Mouse (Mus musculus): ENCODE data around the gene Gfpt2.
"Not testable (repeated sequence)": the region's sequence is repeated elsewhere in the genome, so short reads cannot be mapped to it uniquely, and the experiment has no call there.

The Gfpt2 gene

GRCm38 (mm10) chr11:49793619-49794341 is at the start of gene Gfpt2:
Gfpt2 (plus strand) TSS chr11:49794178.
- DNase-seq, result peak; percentile 52

DNA sequence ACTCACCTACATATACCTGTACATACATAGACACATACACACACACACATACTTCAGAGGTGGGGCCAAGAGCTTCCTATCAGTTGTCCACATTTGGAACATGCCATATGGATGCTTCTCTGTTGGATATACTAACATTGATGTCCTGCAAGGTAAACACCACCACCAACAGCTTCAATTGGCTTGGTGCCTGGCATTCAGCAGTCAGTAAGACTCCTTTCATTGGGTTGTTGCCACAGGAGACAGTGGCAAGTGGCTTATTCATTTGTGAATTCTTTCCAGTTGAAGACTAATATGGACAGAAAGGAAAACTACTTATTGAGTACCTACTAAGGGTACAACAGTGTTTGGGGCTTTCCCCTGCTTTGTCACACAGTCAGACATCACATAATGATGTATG is 49.0 kb upstream of the Gfpt2 start:
- DNase-seq, result no peak

DNA sequence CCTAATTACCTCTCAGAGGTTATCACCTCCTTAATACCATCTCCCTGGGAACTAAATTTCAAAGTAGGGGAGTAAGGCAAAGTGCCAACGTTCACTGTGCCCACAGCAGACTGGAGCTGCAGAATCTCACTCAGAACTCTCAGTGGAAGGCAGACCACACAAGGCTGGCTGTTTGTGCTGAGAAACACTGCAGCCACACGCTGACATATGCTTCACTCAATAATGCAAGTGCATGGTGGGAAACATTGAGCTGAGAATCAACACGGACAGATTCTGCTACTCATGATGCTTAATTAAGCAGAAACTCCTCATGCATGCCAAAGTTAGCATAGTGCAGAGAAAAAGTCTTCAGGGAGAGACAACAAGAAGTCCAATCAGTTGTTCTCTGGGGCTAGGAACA is 48.1 kb upstream of the Gfpt2 start:
- no peak for DNase-seq

DNA sequence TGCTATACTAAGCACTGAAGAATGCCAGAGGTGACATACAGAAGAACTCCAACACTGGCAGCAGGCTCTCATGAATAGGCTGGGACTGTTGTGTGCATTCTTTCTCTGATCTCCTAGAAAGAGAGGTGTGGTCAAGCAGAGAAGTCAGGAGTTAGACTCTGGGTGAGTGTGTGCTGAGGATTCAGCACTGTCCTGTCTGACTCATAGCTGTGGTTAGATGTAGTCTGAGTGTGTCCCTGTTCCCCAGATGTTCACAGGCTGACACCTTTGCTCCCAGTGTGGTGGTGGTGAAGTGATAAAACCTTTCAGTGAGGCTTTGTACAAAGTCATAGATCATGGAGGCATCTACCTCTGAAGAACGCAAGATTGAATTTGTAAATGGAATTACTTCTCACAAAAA is 47.2 kb upstream of the Gfpt2 start:
- DNase-seq, result no peak

DNA sequence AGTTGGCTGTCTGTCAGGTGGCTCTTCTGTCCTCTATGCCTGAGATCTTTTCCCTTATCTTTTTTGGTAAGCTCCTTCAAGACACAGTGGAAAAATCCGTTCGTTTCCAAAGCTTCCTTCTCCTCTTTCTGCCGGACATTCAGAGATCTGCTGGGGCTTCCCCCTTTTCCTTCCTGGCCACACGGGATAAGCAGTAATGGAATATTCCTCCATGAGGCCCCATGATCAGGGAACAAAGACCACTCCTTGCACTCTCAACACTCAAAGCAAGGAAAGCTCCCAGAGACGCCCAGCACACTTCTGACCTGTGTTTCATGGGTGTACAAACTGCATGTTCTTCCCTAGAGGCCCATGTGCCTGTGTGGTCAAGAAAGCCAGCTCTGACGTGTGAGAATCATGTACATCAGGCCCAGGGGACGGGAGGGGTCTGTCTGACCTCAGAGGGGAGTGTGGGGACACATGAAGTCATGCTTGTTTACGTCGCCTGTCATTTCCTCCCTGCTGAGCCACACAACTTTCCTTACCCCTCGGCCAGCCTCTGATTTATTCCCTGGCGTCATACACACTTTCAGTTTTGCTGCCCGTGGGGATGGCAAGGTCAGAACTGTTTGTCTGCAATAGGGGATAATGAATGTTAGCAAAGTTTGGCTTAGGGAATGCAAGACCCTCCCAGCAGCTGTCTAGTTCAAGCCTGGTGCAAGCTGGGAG is 38.9 kb upstream of the Gfpt2 start:
- no peak for DNase-seq

DNA sequence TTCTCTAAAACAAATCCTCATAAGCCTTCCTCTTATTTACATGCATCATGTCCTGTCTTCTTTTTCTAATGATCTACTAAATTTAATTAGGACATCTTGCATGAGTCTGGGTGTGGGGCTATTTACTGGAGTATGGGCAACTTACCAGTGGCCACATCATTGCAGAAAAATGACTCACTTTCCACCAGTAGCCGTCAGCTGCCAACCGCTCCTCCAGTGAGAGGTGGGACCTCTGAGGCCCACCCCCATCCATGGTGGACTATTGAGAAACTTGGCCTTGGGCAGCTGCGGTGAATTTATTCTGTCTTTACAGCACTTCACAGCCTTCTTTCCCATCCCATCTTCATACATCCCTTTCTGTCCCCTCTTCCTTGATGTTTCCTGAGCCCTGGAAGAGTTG is 35.9 kb upstream of the Gfpt2 start:
- DNase-seq, result no peak

DNA sequence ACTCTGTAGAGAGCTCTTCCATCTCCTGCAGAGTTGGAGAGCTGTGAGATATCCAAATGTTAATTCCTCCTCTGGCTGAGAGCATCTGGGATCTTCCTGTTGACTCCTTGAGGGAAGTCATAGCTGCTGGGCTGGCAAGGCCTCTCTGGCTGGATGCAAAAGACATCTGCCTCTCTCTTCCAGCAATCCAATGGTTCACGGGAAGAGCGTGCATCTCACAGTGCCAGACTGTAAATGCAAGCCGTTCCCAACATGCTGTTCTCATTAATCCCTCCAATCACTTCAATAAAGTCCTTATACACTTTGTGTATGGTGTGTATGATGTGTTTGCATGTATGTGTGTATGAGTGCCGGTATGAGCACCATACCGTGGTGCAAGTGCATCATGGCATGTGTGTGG is 32.8 kb upstream of the Gfpt2 start:
- no peak for DNase-seq

GRCm38 (mm10) chr11:49763555-49763954 is 30.4 kb upstream of the Gfpt2 start:
- DNase-seq, result no peak

DNA sequence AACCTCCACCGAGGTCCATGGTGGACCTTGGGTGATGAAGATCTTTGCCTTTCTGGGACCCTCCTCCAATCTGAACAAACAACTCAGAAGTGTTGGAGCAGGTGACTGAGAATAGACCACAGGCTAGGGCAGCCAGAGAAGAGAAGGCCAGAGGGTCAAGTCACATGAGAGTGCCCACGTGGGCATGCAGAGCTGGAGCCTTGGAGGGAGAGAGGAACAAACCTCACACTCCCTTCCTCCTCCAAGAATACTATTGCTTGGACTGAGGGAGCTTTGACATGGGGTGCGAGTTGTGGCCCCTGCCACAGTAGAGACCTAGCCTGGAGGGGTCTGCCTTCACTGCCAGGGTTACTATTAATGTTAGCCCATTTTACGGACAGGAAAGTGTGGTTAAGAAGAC is 30.0 kb upstream of the Gfpt2 start:
- DNase-seq, result no peak

DNA sequence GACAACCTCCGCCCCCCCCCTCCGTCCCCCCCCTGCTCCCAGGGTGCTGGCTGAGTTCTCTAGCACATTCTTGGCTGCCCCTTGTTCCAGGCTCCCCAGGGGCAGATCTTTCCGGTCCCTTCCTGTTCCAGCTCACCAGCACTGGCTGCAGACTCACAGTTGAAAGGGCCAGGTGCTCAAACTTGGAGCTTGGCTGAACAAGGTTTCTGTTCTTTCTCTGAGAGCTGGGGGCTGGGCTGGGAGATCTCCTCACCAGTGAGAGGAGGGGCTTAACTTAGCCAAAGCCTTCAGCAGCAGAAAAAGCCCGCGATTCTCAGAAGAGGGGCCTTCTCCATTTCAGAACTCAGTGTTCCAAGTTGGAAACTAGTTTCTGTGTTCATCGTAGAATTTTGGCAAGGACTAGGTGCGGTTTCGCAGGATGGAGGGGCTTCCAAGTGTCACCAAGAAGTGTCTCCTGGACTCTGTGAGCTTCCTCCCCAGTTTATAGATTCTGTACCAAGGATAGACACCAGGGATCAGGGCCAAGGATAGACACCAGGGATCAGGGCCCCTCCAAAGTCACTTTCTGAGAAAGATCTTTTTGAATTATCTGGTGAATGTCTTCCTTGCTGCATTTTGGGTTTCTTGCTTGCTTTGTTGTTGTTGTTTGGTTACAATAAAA is 29.2 kb upstream of the Gfpt2 start:
- DNase-seq, result peak; percentile 71

GRCm38 (mm10) chr11:49765377-49766136 is 28.4 kb upstream of the Gfpt2 start:
- no peak for DNase-seq

DNA sequence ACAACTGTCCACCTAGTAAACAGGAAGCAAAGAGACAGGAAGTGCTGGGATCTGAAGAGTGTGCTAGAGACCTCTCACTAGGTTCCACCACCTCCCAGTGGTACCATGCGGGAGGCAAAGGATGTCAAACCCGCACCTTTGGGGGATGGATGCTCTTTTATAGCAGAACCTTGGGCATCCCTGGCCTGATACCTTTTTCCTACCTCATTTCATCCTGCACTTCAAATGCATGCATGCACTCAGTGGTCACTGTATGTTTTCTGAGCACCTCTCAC is 27.9 kb upstream of the Gfpt2 start:
- DNase-seq, result no peak

DNA sequence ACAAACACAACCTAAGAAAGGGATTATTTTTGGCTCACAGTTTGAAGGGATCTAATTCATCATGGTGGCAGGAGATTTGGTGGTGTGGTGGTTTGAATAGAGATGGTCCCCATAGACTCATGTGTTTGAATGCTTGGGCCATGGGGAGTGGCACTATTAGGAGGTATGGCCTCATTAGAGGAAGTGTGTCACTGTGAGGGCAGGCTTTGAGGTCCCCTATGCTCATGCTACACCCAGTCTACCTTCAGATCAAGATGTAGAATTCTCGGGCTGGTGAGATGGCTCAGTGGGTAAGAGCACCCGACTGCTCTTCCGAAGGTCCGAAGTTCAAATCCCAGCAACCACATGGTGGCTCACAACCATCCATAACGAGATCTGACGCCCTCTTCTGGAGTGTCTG is 26.5 kb upstream of the Gfpt2 start:
- not testable (repeated sequence) for DNase-seq

GRCm38 (mm10) chr11:49768781-49769180 is 25.2 kb upstream of the Gfpt2 start:
- DNase-seq, result no peak

- DNase-seq, result no peak
Observed at GRCm38 (mm10) chr11:49770676-49771550, 23.1 kb upstream of the Gfpt2 start.

DNA sequence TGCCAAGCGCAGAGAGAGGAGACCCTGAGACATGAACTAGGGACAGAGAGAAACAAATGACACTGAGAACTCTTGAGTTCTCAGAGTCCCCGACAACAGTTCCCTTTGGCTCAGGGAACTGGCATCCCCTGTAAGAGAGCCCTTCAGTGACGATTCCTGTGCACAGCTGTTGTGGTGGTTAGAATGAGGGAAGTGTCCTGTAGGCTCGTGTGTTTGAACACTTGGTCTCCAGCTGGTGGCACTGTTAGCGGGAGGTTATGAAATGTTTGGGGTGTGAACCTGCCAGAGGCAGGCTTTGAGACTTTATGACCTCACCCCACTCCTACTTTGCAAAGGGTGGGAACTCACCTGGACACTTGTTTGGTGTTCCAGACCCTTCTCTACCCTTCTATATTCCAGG is 21.7 kb upstream of the Gfpt2 start:
- peak; percentile 45 for DNase-seq

GRCm38 (mm10) chr11:49774894-49775293 is 19.1 kb upstream of the Gfpt2 start:
- DNase-seq, result no peak

DNA sequence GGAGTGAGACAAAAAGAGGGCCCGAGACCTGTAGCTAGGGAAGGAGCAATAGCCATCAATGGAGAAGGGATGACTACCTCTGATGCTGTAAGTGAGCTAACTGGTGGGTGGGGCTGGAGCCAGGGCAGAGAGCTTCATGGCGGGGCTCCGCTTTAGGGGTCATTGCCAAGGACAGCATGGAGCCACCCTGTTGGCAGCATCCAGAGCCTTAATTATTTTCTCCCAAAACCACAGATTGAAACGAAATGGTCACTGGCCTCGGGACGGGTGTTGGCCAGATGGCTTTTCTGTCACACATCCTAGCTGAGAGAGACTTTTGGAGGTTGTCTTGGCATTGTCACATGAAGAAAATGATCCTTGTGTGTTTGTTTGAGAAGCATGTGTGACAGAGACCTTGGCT is 15.1 kb upstream of the Gfpt2 start:
- no peak for DNase-seq

DNA sequence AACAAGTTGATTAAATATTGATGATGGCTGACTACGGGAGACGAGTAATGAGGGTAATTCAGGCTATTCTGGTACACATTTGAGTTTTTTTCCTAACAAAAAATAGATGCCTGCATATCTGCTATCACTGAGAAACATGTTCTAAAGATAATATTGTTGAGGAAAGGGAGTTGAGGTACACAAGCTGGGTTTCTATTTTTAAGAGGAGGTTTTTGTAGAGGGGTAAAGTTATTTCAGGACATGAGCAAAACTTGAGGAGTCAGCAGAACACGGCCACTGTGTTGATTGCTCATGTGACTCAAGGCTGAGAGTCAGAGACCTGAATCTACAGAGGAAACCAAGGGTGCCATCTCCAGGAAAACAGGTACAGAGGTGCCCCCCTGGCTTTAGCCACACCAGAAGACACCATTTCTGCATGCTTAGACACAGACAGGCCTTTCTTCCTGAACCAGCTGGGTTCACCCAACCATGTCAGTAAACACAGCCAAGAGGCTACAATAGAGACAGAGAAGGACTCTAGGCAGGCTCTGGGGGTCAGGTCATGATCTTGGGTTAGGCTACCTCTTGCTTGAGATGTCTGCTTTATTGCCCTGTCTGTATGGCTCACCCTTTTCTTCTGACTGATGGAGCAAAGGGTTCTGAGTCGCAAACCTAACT is 13.7 kb upstream of the Gfpt2 start:
- no peak for DNase-seq

DNA sequence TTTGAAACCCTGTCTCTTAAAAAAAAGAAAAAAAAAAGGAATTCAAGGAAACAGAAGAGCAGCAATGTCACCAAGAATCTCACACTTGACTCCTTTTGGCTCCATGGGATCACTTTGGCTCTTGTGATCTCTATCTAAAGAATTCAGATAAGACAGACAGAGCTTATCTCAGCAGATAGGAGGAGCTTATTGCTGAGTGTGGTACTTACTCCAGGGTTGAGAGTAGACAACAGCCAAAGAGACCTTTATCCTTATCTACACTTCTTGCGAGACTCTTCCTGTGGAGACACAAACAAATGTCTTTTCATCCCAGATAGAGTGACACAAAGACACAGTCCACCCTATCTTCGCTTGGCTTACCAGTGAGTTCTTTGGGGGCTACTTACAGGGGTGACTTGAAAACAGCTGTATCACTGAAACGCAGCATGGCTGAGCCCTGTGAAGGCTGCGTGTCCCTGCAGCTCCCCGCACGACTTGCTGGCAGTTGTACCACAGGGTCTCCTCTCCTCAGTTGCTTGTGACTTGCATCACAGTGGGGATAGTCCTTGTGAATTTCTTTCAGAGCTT is 12.1 kb upstream of the Gfpt2 start:
- DNase-seq, result no peak

- no peak for DNase-seq
Observed at GRCm38 (mm10) chr11:49793131-49793530, 847 bp upstream of the Gfpt2 start.

Data from thymus, postnatal 25 days (tissue).